Mouse (Mus musculus) brain, embryonic 14.5 days (tissue): Measurements from ENCODE around the gene Gm49320.

Experiments
- CTCF ChIP-seq: fragments of 200-500 bp; IDR thresholded peaks from 2 replicates; pipeline ENCODE4 v1.5.1; 2012; ENCODE audit warnings: inconsistent platforms, mild to moderate bottlenecking, moderate library complexity, borderline replicate concordance; ENCODE audit not compliant: insufficient read depth, insufficient read length; ENCODE audit errors: extremely low read depth
- POLR2A ChIP-seq: fragments of 200-500 bp; IDR thresholded peaks from 2 replicates; pipeline ENCODE4 v1.6.1; 2012; ENCODE audit warnings: mild to moderate bottlenecking, inconsistent platforms, borderline replicate concordance; ENCODE audit not compliant: poor library complexity, insufficient read depth, insufficient read length, severe bottlenecking; ENCODE audit errors: extremely low read depth

GRCm38 (mm10) chr8:4254001-4254400 lies 15.3 kb downstream of the Gm49320 start:
- TF ChIP-seq CTCF (peak; percentile 51; the same call in 1 of the 2 replicates), POLR2A (no peak)
